Mouse (Mus musculus) induced T-regulatory cell, adult 2 months (primary cell): ENCODE results near the gene Tmem221.

ENCODE experiments used
- DNase-seq: peaks from one replicate; pipeline ENCODE4 v3.0.0-alpha.2; 2012; ENCODE audit warnings: low read depth

Tmem221 gene

GRCm38 (mm10) chr8:71509316-71509715 lies 49.4 kb downstream of the Tmem221 start:
- no peak for DNase-seq

DNA sequence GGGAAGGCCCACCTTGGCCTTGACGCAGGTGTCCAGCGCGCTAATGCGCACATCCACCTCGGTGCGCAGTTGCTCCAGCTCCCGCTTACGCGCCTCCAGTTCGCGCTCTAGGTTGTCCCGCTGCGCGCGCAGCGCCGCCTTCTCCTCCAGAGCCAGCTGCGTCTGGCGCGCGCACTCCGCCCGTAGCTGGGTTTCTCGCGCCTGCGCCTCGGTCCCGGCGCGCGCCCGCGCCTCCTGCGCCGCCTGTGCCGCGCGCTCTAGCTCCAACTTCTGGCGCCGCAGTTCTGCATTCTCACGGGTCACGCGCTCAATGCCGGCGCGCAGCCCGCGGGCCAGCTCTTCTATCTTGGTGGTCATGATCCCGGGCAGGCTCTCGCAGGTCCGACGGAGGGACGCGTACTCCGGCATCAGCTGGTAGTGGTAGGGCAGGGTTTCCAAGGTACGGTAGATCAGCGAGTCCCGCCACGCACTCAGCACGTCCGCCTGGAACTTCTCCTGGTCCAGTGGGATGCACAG lies 51.0 kb downstream of the Tmem221 start:
- DNase-seq, result peak; percentile 52

GRCm38 (mm10) chr8:71505979-71506378 lies 52.7 kb downstream of the Tmem221 start:
- no peak for DNase-seq

GRCm38 (mm10) chr8:71505326-71505725 lies 53.3 kb downstream of the Tmem221 start:
- no peak for DNase-seq

- DNase-seq, result no peak
Observed at GRCm38 (mm10) chr8:71504349-71504748, 54.3 kb downstream of the Tmem221 start.
